Mouse (Mus musculus) kidney, postnatal 4 days (tissue): ENCODE measurements around the gene Gm20388.
A peak's percentile ranks its signal among the peaks of the same experiment; 100 is the strongest.

Experiments used
- DNase-seq, 2 experiments: peaks; one replicate each; pipeline ENCODE4 v3.0.0; 2021; ENCODE audit warnings: mixed read lengths in 2 of 2

The Gm20388 gene

GRCm38 (mm10) chr8:122174133-122174930 lies 2263.7 kb downstream of the Gm20388 start:
- DNase-seq, result no peak

- no peak for DNase-seq
These were observed 2267.8 kb downstream of the Gm20388 start for GRCm38 (mm10) chr8:122178392-122178890.

- no peak for DNase-seq
These were observed 2268.7 kb downstream of the Gm20388 start for GRCm38 (mm10) chr8:122179354-122179753.

GRCm38 (mm10) chr8:122180116-122180515 lies 2269.5 kb downstream of the Gm20388 start:
- DNase-seq, result no peak

- DNase-seq, result no peak
These were observed 2270.8 kb downstream of the Gm20388 start for GRCm38 (mm10) chr8:122181414-122181813.

GRCm38 (mm10) chr8:122181991-122182390 lies 2271.3 kb downstream of the Gm20388 start:
- DNase-seq, result peak in 1 of 2 experiments; percentile 43

- DNase-seq, result no peak
These were observed 2275.8 kb downstream of the Gm20388 start for GRCm38 (mm10) chr8:122186363-122186974.

- DNase-seq, result no peak
These were observed 2276.6 kb downstream of the Gm20388 start for GRCm38 (mm10) chr8:122187271-122187670.

- peak; percentile 43 to 48 for DNase-seq
These were observed 2279.9 kb downstream of the Gm20388 start for GRCm38 (mm10) chr8:122190349-122191053.

- DNase-seq, result peak in 1 of 2 experiments; percentile 24
These were observed 2280.4 kb downstream of the Gm20388 start for GRCm38 (mm10) chr8:122191054-122191376.

- peak; percentile 26 for DNase-seq
These were observed 2282.1 kb downstream of the Gm20388 start for GRCm38 (mm10) chr8:122192771-122193170.

GRCm38 (mm10) chr8:122193521-122193920 lies 2282.9 kb downstream of the Gm20388 start:
- no peak for DNase-seq

- peak; percentile 81 to 83 for DNase-seq
These were observed 2283.8 kb downstream of the Gm20388 start for GRCm38 (mm10) chr8:122194396-122194795.

GRCm38 (mm10) chr8:122197342-122197741 lies 2286.7 kb downstream of the Gm20388 start:
- no peak for DNase-seq

GRCm38 (mm10) chr8:122198378-122199025 lies 2287.9 kb downstream of the Gm20388 start:
- no peak for DNase-seq

- no peak for DNase-seq
These were observed 2288.6 kb downstream of the Gm20388 start for GRCm38 (mm10) chr8:122199191-122199590.

GRCm38 (mm10) chr8:122199841-122200240 lies 2289.2 kb downstream of the Gm20388 start:
- DNase-seq, result no peak

- no peak for DNase-seq
These were observed 2300.9 kb downstream of the Gm20388 start for GRCm38 (mm10) chr8:122211591-122211990.

- DNase-seq, result no peak
These were observed 2305.0 kb downstream of the Gm20388 start for GRCm38 (mm10) chr8:122215630-122216029.

- DNase-seq, result no peak
These were observed 2305.8 kb downstream of the Gm20388 start for GRCm38 (mm10) chr8:122216433-122216832.

GRCm38 (mm10) chr8:122217456-122218177 lies 2307.0 kb downstream of the Gm20388 start:
- no peak for DNase-seq

- DNase-seq, result no peak
These were observed 2313.5 kb downstream of the Gm20388 start for GRCm38 (mm10) chr8:122223976-122224649.
